Mouse (Mus musculus) neural tube, embryonic 11.5 days (tissue): ENCODE results near the gene Lyrm9. TPM values are rescaled to one million over a fixed set of nuclear protein-coding genes. Genes with fewer than 3 reads are reported as not detected.

ENCODE experiments used
- ATAC-seq: fragments of 200-750 bp; cut with Nextera tagmentation; 2 replicates; pipeline ENCODE4 v1.8.0; 2017; ENCODE audit warnings: moderate number of reproducible peaks, mild to moderate bottlenecking, moderate TSS enrichment, moderate library complexity; ENCODE audit not compliant: insufficient read depth, low FRiP score, low TSS enrichment
- DNase-seq: peaks from one replicate; pipeline ENCODE4 v3.0.0-alpha.2; 2015; ENCODE audit warnings: low spot score
- H3K27ac ChIP-seq: fragments of 300-500 bp; sonication (generic); 2 replicates; pipeline ENCODE4 v1.5.1; 2014; ENCODE audit warnings: low read depth, mild to moderate bottlenecking, low read length
- H3K27me3 ChIP-seq: fragments of 300-500 bp; sonication (generic); 2 replicates; pipeline ENCODE4 v1.6.1; 2014; ENCODE audit warnings: mild to moderate bottlenecking, low read length, mixed read lengths; ENCODE audit not compliant: control insufficient read depth, insufficient read depth
- H3K36me3 ChIP-seq: fragments of 300-500 bp; sonication (generic); 2 replicates; pipeline ENCODE4 v1.6.1; 2014; ENCODE audit warnings: mild to moderate bottlenecking, low read length, moderate library complexity, mixed read lengths; ENCODE audit not compliant: control insufficient read depth, insufficient read depth
- H3K4me1 ChIP-seq: fragments of 300-500 bp; sonication (generic); 2 replicates; pipeline ENCODE4 v1.6.1; 2014; ENCODE audit warnings: low read length, mixed read lengths; ENCODE audit not compliant: control insufficient read depth, insufficient read depth
- H3K4me2 ChIP-seq: fragments of 300-500 bp; sonication (generic); 2 replicates; pipeline ENCODE4 v1.6.1; 2014; ENCODE audit warnings: low read depth, mild to moderate bottlenecking, moderate library complexity
- H3K4me3 ChIP-seq: fragments of 300-500 bp; sonication (generic); 2 replicates; pipeline ENCODE4 v1.5.1; 2014; ENCODE audit warnings: low read depth, low read length
- H3K9ac ChIP-seq: fragments of 300-500 bp; sonication (generic); 2 replicates; pipeline ENCODE4 v1.6.1; 2014; ENCODE audit warnings: mild to moderate bottlenecking, low read length
- H3K9me3 ChIP-seq: fragments of 300-500 bp; sonication (generic); 2 replicates; pipeline ENCODE4 v1.6.1; 2016; ENCODE audit warnings: low read length; ENCODE audit not compliant: control insufficient read depth
- WGBS: fragments of 180-500 bp; shearing (Covaris S2); extraction: QIAGEN DNeasy Blood & Tissue Kit; methylation state at CpG from one replicate; pipeline ENCODE4 v1.1.7; 2014; 5-methylcytosine and 5-hydroxymethylcytosine counted together
- polyA plus RNA-seq: library from polyadenylated mRNA; unstranded; fragments of >200 nt; fragmentation: Nextera tagmentation; extraction: Ambion mirVana; gene quantifications from 2 replicates; pipeline ENCODE4 v1.2.1, GENCODE M21; 2014

The Lyrm9 gene
- polyA plus RNA-seq, 1 experiment from 2014 or later, result 21.6 TPM

- H3K36me3 ChIP-seq, result no peaks in the 10 kb centered on the region
- H3K27me3 ChIP-seq, result no peaks in the 10 kb centered on the region
- H3K4me3 ChIP-seq, result no peak overlapping the region
- H3K4me1 ChIP-seq, result peaks cover 3% of the 10 kb centered on the region; the same call in 1 of the 2 replicates
- no peak overlapping the region for H3K9ac ChIP-seq
- DNase-seq (no peak), ATAC-seq (no peak)
- H3K27ac ChIP-seq, result no peak overlapping the region
- no peaks in the 10 kb centered on the region for H3K9me3 ChIP-seq
- 34% methylated on average over 7 of the region's 7 CpGs for WGBS
- no peak overlapping the region for H3K4me2 ChIP-seq
Observed at GRCm38 (mm10) chr11:78827546-78827945, 1.2 kb downstream of the Lyrm9 start.

- no peak overlapping the region for H3K4me3 ChIP-seq
Observed at GRCm38 (mm10) chr11:78828386-78828785, 2.0 kb downstream of the Lyrm9 start.

DNA sequence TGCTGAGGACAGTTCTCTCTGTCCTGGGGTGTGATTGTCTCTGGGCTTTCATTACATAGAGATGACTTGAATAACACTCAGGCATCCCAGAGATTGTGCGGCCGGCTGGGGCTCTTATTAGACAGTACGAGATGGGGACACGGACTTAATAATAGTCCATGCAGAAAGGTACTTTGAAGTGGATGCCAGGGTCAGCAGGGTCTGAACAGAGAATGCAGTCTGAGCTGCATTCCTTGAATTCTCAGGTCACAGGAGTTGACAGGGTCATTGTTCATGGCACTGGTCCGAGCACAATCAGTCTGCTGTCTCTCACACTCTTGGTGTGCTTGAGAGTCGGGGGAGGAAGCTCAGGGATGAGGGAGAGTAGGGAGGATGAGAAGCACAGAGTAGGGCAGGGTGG is 3.0 kb downstream of the Lyrm9 start:
- H3K36me3 ChIP-seq, result no peaks in the 10 kb centered on the region
- 7% methylated on average over 6 of the region's 6 CpGs for WGBS
- no peaks in the 10 kb centered on the region for H3K9me3 ChIP-seq
- H3K4me2 ChIP-seq, result no peak overlapping the region
- ATAC-seq (no peak), DNase-seq (no peak)
- peaks cover 3% of the 10 kb centered on the region; the same call in 1 of the 2 replicates for H3K4me1 ChIP-seq
- H3K4me3 ChIP-seq, result no peak overlapping the region
- H3K27me3 ChIP-seq, result no peaks in the 10 kb centered on the region
- H3K27ac ChIP-seq, result no peak overlapping the region
- H3K9ac ChIP-seq, result no peak overlapping the region

More at GRCm38 (mm10) chr11:78828386-78828785, 2.0 kb downstream of the Lyrm9 start:
- no peaks in the 10 kb centered on the region for H3K36me3 ChIP-seq
- no peaks in the 10 kb centered on the region for H3K9me3 ChIP-seq
- H3K9ac ChIP-seq, result no peak overlapping the region
- WGBS, result 50% methylated on average over 2 of the region's 2 CpGs
- peaks cover 3% of the 10 kb centered on the region; the same call in 1 of the 2 replicates for H3K4me1 ChIP-seq
- H3K4me2 ChIP-seq, result no peak overlapping the region
- no peak overlapping the region for H3K27ac ChIP-seq
- DNase-seq, result no peak
- H3K27me3 ChIP-seq, result no peaks in the 10 kb centered on the region
- ATAC-seq, result no peak

- ATAC-seq (no peak), DNase-seq (no peak)
- Histone ChIP-seq H3K4me1 (peaks cover 3% of the 10 kb centered on the region; the same call in 1 of the 2 replicates), H3K9me3 (no peaks in the 10 kb centered on the region), H3K27ac (no peak overlapping the region), H3K36me3 (no peaks in the 10 kb centered on the region), H3K4me2 (no peak overlapping the region), H3K4me3 (no peak overlapping the region), H3K9ac (no peak overlapping the region), H3K27me3 (no peaks in the 10 kb centered on the region)
- 69% methylated on average over 8 of the region's 8 CpGs for WGBS
Observed at GRCm38 (mm10) chr11:78830180-78830579, 3.8 kb downstream of the Lyrm9 start.

- WGBS, result 76% methylated on average over 4 of the region's 4 CpGs
Observed at GRCm38 (mm10) chr11:78831716-78832115, 5.3 kb downstream of the Lyrm9 start.

GRCm38 (mm10) chr11:78832117-78832726 is 5.8 kb downstream of the Lyrm9 start:
- Histone ChIP-seq H3K27me3 (no peaks in the 10 kb centered on the region), H3K4me3 (no peak overlapping the region), H3K9ac (no peak overlapping the region), H3K36me3 (no peaks in the 10 kb centered on the region), H3K9me3 (no peaks in the 10 kb centered on the region), H3K4me2 (no peak overlapping the region), H3K27ac (no peak overlapping the region), H3K4me1 (no peaks in the 10 kb centered on the region)
- WGBS, result 87% methylated on average over 10 of the region's 10 CpGs
- DNase-seq (no peak), ATAC-seq (no peak)

More at GRCm38 (mm10) chr11:78831716-78832115, 5.3 kb downstream of the Lyrm9 start:
- ATAC-seq, result no peak
- Histone ChIP-seq H3K27me3 (no peaks in the 10 kb centered on the region), H3K4me1 (peaks cover 3% of the 10 kb centered on the region; the same call in 1 of the 2 replicates), H3K36me3 (no peaks in the 10 kb centered on the region), H3K9ac (no peak overlapping the region), H3K27ac (no peak overlapping the region), H3K9me3 (no peaks in the 10 kb centered on the region), H3K4me2 (no peak overlapping the region), H3K4me3 (no peak overlapping the region)
- DNase-seq, result no peak

GRCm38 (mm10) chr11:78832816-78833314 is 6.5 kb downstream of the Lyrm9 start:
- no peak overlapping the region; the same call in 1 of the 2 replicates for H3K27ac ChIP-seq
- no peak overlapping the region for H3K4me3 ChIP-seq
- ATAC-seq (no peak), DNase-seq (no peak)
- H3K9me3 ChIP-seq, result no peaks in the 10 kb centered on the region
- no peaks in the 10 kb centered on the region for H3K27me3 ChIP-seq
- H3K36me3 ChIP-seq, result no peaks in the 10 kb centered on the region
- WGBS, result 74% methylated on average over 13 of the region's 13 CpGs
- H3K9ac ChIP-seq, result no peak overlapping the region
- H3K4me2 ChIP-seq, result no peak overlapping the region
- H3K4me1 ChIP-seq, result no peaks in the 10 kb centered on the region

DNA sequence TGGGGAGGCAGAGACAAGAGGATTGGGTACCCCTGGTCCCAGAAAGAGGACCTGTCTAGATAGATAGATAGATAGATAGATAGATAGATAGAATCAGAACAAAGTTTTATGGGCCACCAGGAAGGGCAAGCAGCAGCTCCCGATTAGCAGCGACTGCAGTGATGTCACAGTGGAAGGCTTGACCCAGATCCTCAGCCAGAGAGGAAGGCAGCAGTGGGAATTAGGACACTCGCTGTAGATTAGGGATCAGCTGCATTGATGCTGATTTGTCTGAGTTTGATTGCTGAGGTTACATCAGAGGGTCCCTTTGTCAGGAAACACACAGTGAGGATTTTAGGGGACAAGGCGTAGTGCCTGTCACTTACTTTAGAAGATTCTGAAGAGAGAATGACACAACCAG is 10.1 kb downstream of the Lyrm9 start:
- DNase-seq, result no peak
- Histone ChIP-seq H3K27me3 (no peaks in the 10 kb centered on the region), H3K27ac (no peak overlapping the region), H3K36me3 (no peaks in the 10 kb centered on the region), H3K4me3 (no peak overlapping the region), H3K9me3 (no peaks in the 10 kb centered on the region), H3K9ac (no peak overlapping the region), H3K4me1 (no peaks in the 10 kb centered on the region), H3K4me2 (no peak overlapping the region)
- 86% methylated on average over 4 of the region's 4 CpGs for WGBS
- ATAC-seq, result no peak

DNA sequence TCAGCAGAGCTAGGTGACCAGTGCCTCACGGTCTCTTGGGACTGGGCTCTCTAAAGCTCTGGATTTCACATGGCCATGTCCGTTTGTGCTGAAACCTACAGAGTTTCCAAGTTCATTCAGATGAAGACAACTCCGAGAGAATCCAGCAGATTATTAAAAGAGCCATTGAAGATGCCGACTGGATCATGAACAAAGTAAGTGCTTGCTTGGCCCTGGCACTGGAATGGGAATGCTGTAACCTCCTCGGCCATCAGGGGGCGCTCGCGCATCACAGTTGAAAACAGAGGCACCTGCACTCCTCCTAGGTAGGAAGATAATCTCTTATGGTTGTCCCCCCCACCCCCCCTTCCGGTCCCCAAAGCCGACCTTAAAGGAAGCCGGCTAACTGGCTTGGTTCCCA is 11.6 kb downstream of the Lyrm9 start:
- peak; percentile 75 for DNase-seq
- WGBS, result 11% methylated on average over 11 of the region's 11 CpGs
- H3K4me2 ChIP-seq, result no peak overlapping the region

More for the DNA sequence above, 11.6 kb downstream of the Lyrm9 start:
- no peaks in the 10 kb centered on the region for H3K27me3 ChIP-seq
- H3K9ac ChIP-seq, result no peak overlapping the region
- H3K27ac ChIP-seq, result no peak overlapping the region
- no peaks in the 10 kb centered on the region for H3K4me1 ChIP-seq
- H3K36me3 ChIP-seq, result no peaks in the 10 kb centered on the region
- H3K4me3 ChIP-seq, result no peak overlapping the region
- H3K9me3 ChIP-seq, result no peaks in the 10 kb centered on the region
- no peak for ATAC-seq
